Mouse (Mus musculus): ENCODE results near the gene Sobp. TPM values are rescaled to one million over a fixed set of nuclear protein-coding genes. Genes with fewer than 3 reads are reported as not detected.

Sobp gene
- total RNA-seq (2015) (not detected in 2 replicates), total RNA-seq (2017) (not detected in 2 replicates)

GRCm38 (mm10) chr10:43174326-43175155 is at the start of gene Sobp, which contains the start of gene 9030612E09Rik:
TSS of gene Sobp (minus strand) at chr10:43174530.
TSS of gene 9030612E09Rik (plus strand) at chr10:43174704.
- no peak for ATAC-seq (replicated peaks; ENCODE audit: poor library complexity)

- no peak for ATAC-seq (replicated peaks; ENCODE audit: poor library complexity)
Observed at GRCm38 (mm10) chr10:43223391-43223790, 49.1 kb upstream of the Sobp start.

GRCm38 (mm10) chr10:43221659-43222058 is 47.3 kb upstream of the Sobp start:
- ATAC-seq (replicated peaks; ENCODE audit: poor library complexity), result peak; percentile 32

GRCm38 (mm10) chr10:43220910-43221625 is 46.7 kb upstream of the Sobp start, which contains the start of gene Pdss2:
TSS of gene Pdss2 (plus strand) at chr10:43221486.
- ATAC-seq (replicated peaks; ENCODE audit: poor library complexity), result peak; percentile 100

GRCm38 (mm10) chr10:43220479-43220878 is 46.1 kb upstream of the Sobp start:
- ATAC-seq (replicated peaks; ENCODE audit: poor library complexity), result no peak

GRCm38 (mm10) chr10:43217361-43217900 is 43.1 kb upstream of the Sobp start:
- no peak for ATAC-seq (replicated peaks; ENCODE audit: poor library complexity)

- ATAC-seq (replicated peaks; ENCODE audit: poor library complexity), result peak; percentile 73
Observed at GRCm38 (mm10) chr10:43211866-43212265, 37.5 kb upstream of the Sobp start.

GRCm38 (mm10) chr10:43203865-43204264 is 29.5 kb upstream of the Sobp start:
- ATAC-seq (replicated peaks; ENCODE audit: poor library complexity), result no peak

- no peak for ATAC-seq (replicated peaks; ENCODE audit: poor library complexity)
Observed at GRCm38 (mm10) chr10:43200206-43200605, 25.9 kb upstream of the Sobp start.

GRCm38 (mm10) chr10:43180313-43180912 is 6.1 kb upstream of the Sobp start:
- ATAC-seq (replicated peaks; ENCODE audit: poor library complexity), result no peak

GRCm38 (mm10) chr10:43175156-43175601 is 849 bp upstream of the Sobp start:
- no peak for ATAC-seq (replicated peaks; ENCODE audit: poor library complexity)

GRCm38 (mm10) chr10:43173828-43174325 is 453 bp downstream of the Sobp start:
- ATAC-seq (replicated peaks; ENCODE audit: poor library complexity), result no peak

- ATAC-seq (replicated peaks; ENCODE audit: poor library complexity), result 0 out of 2 replicates have a peak, but pooled peaks have one; percentile 26
Observed at GRCm38 (mm10) chr10:43173141-43173827, 1.0 kb downstream of the Sobp start.

GRCm38 (mm10) chr10:43172554-43172953 is 1.8 kb downstream of the Sobp start:
- no peak for ATAC-seq (replicated peaks; ENCODE audit: poor library complexity)

GRCm38 (mm10) chr10:43172066-43172465 is 2.3 kb downstream of the Sobp start:
- no peak for ATAC-seq (replicated peaks; ENCODE audit: poor library complexity)

- ATAC-seq (replicated peaks; ENCODE audit: poor library complexity), result no peak
Observed at GRCm38 (mm10) chr10:43171106-43171505, 3.2 kb downstream of the Sobp start.

- no peak for ATAC-seq (replicated peaks; ENCODE audit: poor library complexity)
Observed at GRCm38 (mm10) chr10:43168847-43169246, 5.5 kb downstream of the Sobp start.

- no peak for ATAC-seq (replicated peaks; ENCODE audit: poor library complexity)
Observed at GRCm38 (mm10) chr10:43166817-43167216, 7.5 kb downstream of the Sobp start.

- ATAC-seq (replicated peaks; ENCODE audit: poor library complexity), result no peak
Observed at GRCm38 (mm10) chr10:43166146-43166545, 8.2 kb downstream of the Sobp start.

GRCm38 (mm10) chr10:43164406-43164805 is 9.9 kb downstream of the Sobp start:
- ATAC-seq (replicated peaks; ENCODE audit: poor library complexity), result no peak
